Mouse (Mus musculus): Measurements from ENCODE around the gene Gm9736.

DNA sequence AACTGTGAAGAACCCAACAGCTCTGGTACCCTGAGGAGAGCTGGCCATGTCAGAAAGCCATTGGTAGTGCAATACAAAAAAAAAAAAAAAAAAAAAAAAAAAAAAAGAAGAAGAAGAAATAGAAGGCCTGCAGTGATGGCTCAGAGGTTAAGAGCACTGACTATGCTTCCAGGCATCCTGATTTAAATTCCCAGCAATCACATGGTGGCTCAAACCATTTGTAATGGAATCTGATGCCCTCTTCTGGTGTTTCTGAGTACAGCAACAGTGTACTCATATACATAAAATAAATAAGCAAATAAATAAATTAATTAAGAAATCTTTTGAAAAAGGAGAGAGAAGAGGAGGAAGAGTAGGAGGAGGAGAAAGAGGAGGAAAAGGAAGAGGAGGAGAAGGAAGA, 2.3 kb upstream of the Gm9736 start:
- TF ChIP-seq CTCF (IDR thresholded peaks at IDR 0.05; ENCODE audit: low read depth) (peak; percentile 29), EP300 (IDR thresholded peaks at IDR 0.05; ENCODE audit: low read depth) (no peak)

Data from liver, postnatal 0 days (tissue).